ENCODE assay signal across 16 mouse cellular contexts in the genomic region with DNA sequence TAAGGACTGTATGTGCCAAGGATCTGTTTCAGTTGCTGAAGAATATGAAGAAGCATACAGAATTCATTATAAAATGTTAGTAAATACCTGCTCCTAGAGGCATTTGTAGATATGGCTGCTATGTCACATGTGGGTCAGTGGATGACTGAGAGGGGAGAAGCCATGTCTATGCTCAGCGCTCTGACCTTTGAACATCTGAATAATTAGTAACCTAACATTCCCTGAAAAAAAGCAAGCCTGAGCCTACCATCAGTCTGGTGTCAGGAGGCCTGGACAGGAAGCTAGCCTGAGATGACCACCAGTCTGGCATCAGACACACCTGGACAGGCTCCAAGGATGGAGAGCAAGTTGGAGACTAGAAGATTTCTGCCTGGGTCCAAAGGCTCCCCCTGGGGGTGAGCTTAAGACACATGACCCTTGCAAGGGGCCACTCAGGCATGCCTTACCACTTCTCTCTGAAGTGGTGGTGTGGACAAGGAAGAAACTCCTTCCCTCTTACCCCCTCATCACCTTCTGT. TPM values are rescaled to one million over a fixed set of nuclear protein-coding genes. Genes with fewer than 3 reads are reported as not detected.
DNase-seq lines count a peak whose midpoint lies in the region; ATAC-seq and TF ChIP-seq lines count a peak whose summit lies in the region.
"Had no signal": no experiment of that assay in that cellular context is flagged by ENCODE, and none has a peak within 500 bp of the region (broad histone marks: within the 10 kb centered on the region; RNA-seq: fewer than 3 reads in every experiment).

No protein-coding gene starts in this region.

- H3K9me3 ChIP-seq in liver, postnatal 0 days (ENCODE audit: low read length) = 0 out of 2 replicates have a peak, but pooled peaks cover 6% of the 10 kb centered on the region
- no peaks in the 10 kb centered on the region for H3K9me3 ChIP-seq in liver, embryonic 12.5 days (replicated peaks)
- H3K9me3 ChIP-seq: forebrain, embryonic 15.5 days had no signal

- H3K27me3 ChIP-seq in liver, postnatal 0 days (ENCODE audit: insufficient read depth, low read length) = no peaks in the 10 kb centered on the region
- no peaks in the 10 kb centered on the region for H3K27me3 ChIP-seq in liver, embryonic 12.5 days (replicated peaks)
- H3K27me3 ChIP-seq in splenic B cell, adult 2 months (ENCODE audit: control insufficient read depth, insufficient read depth, low read length, poor library complexity, severe bottlenecking) = no peaks in the 10 kb centered on the region; the same call in 1 of the 2 replicates
- H3K27me3 ChIP-seq: forebrain, embryonic 15.5 days; heart, embryonic 12.5 days had no signal

- ATAC-seq in liver, postnatal 0 days = peak; percentile 43
- no peak for ATAC-seq in liver, embryonic 12.5 days
- no peak for ATAC-seq in erythroblast, adult 5-6 weeks (replicated peaks; ENCODE audit: low FRiP score, poor library complexity, severe bottlenecking)
- ATAC-seq: forebrain, embryonic 15.5 days had no signal

- WGBS in liver, postnatal 0 days (ENCODE audit: insufficient replicate concordance) = 88% methylated on average over 1 of the region's 1 CpGs
- WGBS in liver, embryonic 12.5 days (ENCODE audit: insufficient replicate concordance) = 91% methylated on average over 1 of the region's 1 CpGs

- no peak overlapping the region for H3K27ac ChIP-seq in liver, postnatal 0 days (ENCODE audit: low read depth)
- no peak overlapping the region for H3K27ac ChIP-seq in liver, embryonic 12.5 days
- H3K27ac ChIP-seq: forebrain, embryonic 15.5 days; liver, embryonic 14.5 days had no signal

- DNase-seq in cerebellum, postnatal 14 days = peak; percentile 16 to 53
- no peak for DNase-seq in cerebellum, adult 18-20 months
- no peak for DNase-seq in liver, postnatal 0 days
- peak; percentile 73 to 84 for DNase-seq in kidney, adult 8-10 months
- peak; percentile 26 for DNase-seq in splenic B cell, adult 2 months (ENCODE audit: low read depth, low spot score)
- DNase-seq in ovary, postnatal 36 days (ENCODE audit: low spot score) = no peak
- DNase-seq: cerebellum, adult 2 months; gastrocnemius, postnatal 36 days; heart, postnatal 36 days; thymus, postnatal 36 days had no signal

- no peak for TF ChIP-seq EP300 in liver, postnatal 0 days (IDR thresholded peaks at IDR 0.05; ENCODE audit: low read depth)

- H3K36me3 ChIP-seq in liver, postnatal 0 days (replicated peaks; ENCODE audit: insufficient read depth, low read length) = no peaks in the 10 kb centered on the region; the same call in 1 of the 2 replicates
- H3K36me3 ChIP-seq in liver, embryonic 12.5 days = peaks cover 39% of the 10 kb centered on the region
- H3K36me3 ChIP-seq in splenic B cell, adult 2 months (ENCODE audit: control insufficient read depth, insufficient read depth, low read length, poor library complexity, severe bottlenecking) = no peaks in the 10 kb centered on the region; the same call in 1 of the 2 replicates

- no peaks in the 10 kb centered on the region for H3K4me1 ChIP-seq in liver, postnatal 0 days (ENCODE audit: insufficient read depth)
- H3K4me1 ChIP-seq in liver, embryonic 12.5 days = no peaks in the 10 kb centered on the region
- H3K4me1 ChIP-seq: heart, embryonic 12.5 days had no signal

- H3K4me3 ChIP-seq in liver, postnatal 0 days (ENCODE audit: low read depth, low read length) = no peak overlapping the region
- H3K4me3 ChIP-seq in liver, embryonic 12.5 days = no peak overlapping the region
- H3K4me3 ChIP-seq: forebrain, embryonic 15.5 days; heart, embryonic 12.5 days; myocyte had no signal

- no peak overlapping the region for H3K9ac ChIP-seq in liver, postnatal 0 days (replicated peaks)
- H3K9ac ChIP-seq in liver, embryonic 12.5 days = no peak overlapping the region
- H3K9ac ChIP-seq: forebrain, embryonic 15.5 days; heart, embryonic 12.5 days; liver, embryonic 14.5 days had no signal

- TF ChIP-seq CTCF in liver, postnatal 0 days (IDR thresholded peaks at IDR 0.05; ENCODE audit: low read depth) = no peak

- H3K4me2 ChIP-seq in liver, postnatal 0 days (ENCODE audit: low read depth, low read length) = no peak overlapping the region
- no peak overlapping the region for H3K4me2 ChIP-seq in liver, embryonic 12.5 days
- H3K4me2 ChIP-seq: forebrain, embryonic 15.5 days; heart, embryonic 12.5 days had no signal

RNA-seq across cellular contexts. Expression of gene Fbxl4, which starts 39.2 kb away (rescaled TPM):
- 6.5 and 6.8 TPM in 2 replicates for polyA plus RNA-seq in liver, postnatal 0 days (2015; fragmentation: Nextera tagmentation; extraction: Ambion mirVana)
- 5.0 and 5.3 TPM in 2 replicates for polyA plus RNA-seq in liver, embryonic 12.5 days (2016; fragmentation: Nextera tagmentation; extraction: Ambion mirVana)
- 0.63 and 0.96 TPM in 2 replicates for total RNA-seq in erythroblast, adult 5-6 weeks (2015; ENCODE audit: low replicate concordance)
- total RNA-seq in erythroblast, adult 5-6 weeks (2017; ENCODE audit: low replicate concordance) = 2.0 and 2.8 TPM in 2 replicates

Comparison
In these comparisons a context has a peak if more than half of its experiments do, and no peak if none do; other contexts are left out.
1. DNase-seq: peak in cerebellum, postnatal 14 days (2 of 2), kidney, adult 8-10 months (2 of 2) and splenic B cell, adult 2 months (single experiment); none in cerebellum, adult 18-20 months (0 of 2), liver, postnatal 0 days (single experiment) and ovary, postnatal 36 days (single experiment).